Mouse (Mus musculus) CH12.LX (cell line): ENCODE results near the gene Thbs1. TPM values are rescaled to one million over a fixed set of nuclear protein-coding genes. Genes with fewer than 3 reads are reported as not detected.

Experiments
- DNase-seq: peaks from one replicate; pipeline ENCODE4 v3.0.0-alpha.2; 2013; ENCODE audit errors: extremely low read depth
- H3K27ac ChIP-seq: 2 replicates; pipeline ENCODE4 v1.5.1; 2012; ENCODE audit warnings: low read depth, mild to moderate bottlenecking, control low read depth, moderate library complexity; ENCODE audit not compliant: insufficient read depth
- H3K27me3 ChIP-seq: replicated peaks from 2 replicates; pipeline ENCODE3; 2012; ENCODE audit warnings: inconsistent platforms
- H3K36me3 ChIP-seq, 2 experiments: replicated peaks in 1 of 2; 2 replicates each; pipeline versions ENCODE3 to v1.6.1; 2012; ENCODE audit warnings: inconsistent platforms in 1 of 2, low read length in 1 of 2, mild to moderate bottlenecking in 1 of 2, mixed read lengths in 1 of 2, moderate library complexity in 1 of 2; ENCODE audit not compliant: control insufficient read depth in 1 of 2, insufficient read depth in 1 of 2
- H3K4me1 ChIP-seq, 2 experiments: 2 replicates each; pipeline ENCODE4 v1.6.1; 2012; ENCODE audit warnings: inconsistent platforms in 1 of 2, moderate library complexity in 1 of 2; ENCODE audit not compliant: insufficient read depth in 2 of 2, control insufficient read depth in 1 of 2
- H3K4me2 ChIP-seq: 2 replicates; pipeline ENCODE4 v1.6.1; 2012; ENCODE audit warnings: low read depth, mild to moderate bottlenecking, control low read depth; ENCODE audit not compliant: poor library complexity, insufficient read depth, severe bottlenecking
- H3K4me3 ChIP-seq, 3 experiments: fragments of 150-350 bp in 1 of 3; sonication (generic) in 1 of 3; replicated peaks in 1 of 3; 2 replicates each; pipeline versions ENCODE3 to v1.5.1; 2011 to 2012; ENCODE audit warnings: low read depth in 2 of 3, low read length in 2 of 3, mild to moderate bottlenecking in 2 of 3, moderate library complexity in 2 of 3, control low read depth in 1 of 3, improper control_type of control experiment in 1 of 3, inconsistent platforms in 1 of 3, mixed read lengths in 1 of 3; ENCODE audit not compliant: poor library complexity in 1 of 3
- H3K79me2 ChIP-seq: replicated peaks from 2 replicates; pipeline ENCODE4 v1.6.1; 2012; ENCODE audit warnings: mild to moderate bottlenecking, moderate library complexity; ENCODE audit not compliant: control insufficient read depth, poor library complexity, insufficient read depth, severe bottlenecking; ENCODE audit errors: extremely low read depth
- H3K9ac ChIP-seq: 2 replicates; pipeline ENCODE4 v1.6.1; 2012; ENCODE audit warnings: low read depth, mild to moderate bottlenecking, control low read depth, moderate library complexity; ENCODE audit not compliant: insufficient read depth
- H3K9me3 ChIP-seq: replicated peaks from 2 replicates; pipeline ENCODE3; 2012; ENCODE audit warnings: low read length, inconsistent platforms, mixed read lengths
- E2F4 ChIP-seq: IDR thresholded peaks from 2 replicates; pipeline ENCODE4 v1.6.1; 2011; ENCODE audit warnings: low read depth, low read length, improper control_type of control experiment; ENCODE audit not compliant: insufficient replicate concordance
- ELF1 ChIP-seq: IDR thresholded peaks from 2 replicates; pipeline ENCODE4 v1.6.1; 2014; ENCODE audit warnings: low read depth, mild to moderate bottlenecking, inconsistent platforms, low read length, improper control_type of control experiment
- EP300 ChIP-seq: IDR thresholded peaks from 2 replicates; pipeline ENCODE4 v1.6.1; 2011; ENCODE audit warnings: low read length, improper control_type of control experiment
- ETS1 ChIP-seq: conservative IDR thresholded peaks from 2 replicates; pipeline ENCODE4 v1.6.1; 2012; ENCODE audit warnings: low read depth, mild to moderate bottlenecking, inconsistent platforms, low read length, improper control_type of control experiment, moderate library complexity
- HCFC1 ChIP-seq: IDR thresholded peaks from 2 replicates; pipeline ENCODE4 v1.6.1; 2012; ENCODE audit warnings: low read depth, mild to moderate bottlenecking, inconsistent platforms, low read length, improper control_type of control experiment
- JUND ChIP-seq: conservative IDR thresholded peaks from 2 replicates; pipeline ENCODE4 v1.6.1; 2011; ENCODE audit warnings: low read depth, low read length, improper control_type of control experiment
- MAFK ChIP-seq: IDR thresholded peaks from 2 replicates; pipeline ENCODE4 v1.6.1; 2011; ENCODE audit warnings: low read length, improper control_type of control experiment; ENCODE audit not compliant: insufficient replicate concordance
- MAZ ChIP-seq: IDR thresholded peaks from 2 replicates; pipeline ENCODE4 v1.6.1; 2012; ENCODE audit warnings: low read depth, mild to moderate bottlenecking, inconsistent platforms, low read length, improper control_type of control experiment, moderate library complexity
- MXI1 ChIP-seq: IDR thresholded peaks from 2 replicates; pipeline ENCODE4 v1.6.1; 2011; ENCODE audit warnings: mild to moderate bottlenecking, low read depth, low read length, improper control_type of control experiment
- MYC ChIP-seq: IDR thresholded peaks from 2 replicates; pipeline ENCODE4 v1.6.1; 2011; ENCODE audit warnings: low read depth, mild to moderate bottlenecking, improper control_type of control experiment, low read length
- PAX5 ChIP-seq: IDR thresholded peaks from 2 replicates; pipeline ENCODE4 v1.6.1; 2012; ENCODE audit warnings: low read length, inconsistent platforms, mixed read lengths
- POLR2A ChIP-seq: IDR thresholded peaks from 2 replicates; pipeline ENCODE4 v1.6.1; 2011; ENCODE audit warnings: low read depth, mild to moderate bottlenecking, improper control_type of control experiment, low read length
- RAD21 ChIP-seq: IDR thresholded peaks from 2 replicates; pipeline ENCODE4 v1.6.1; 2011; ENCODE audit warnings: low read depth, mild to moderate bottlenecking, low read length, improper control_type of control experiment, moderate library complexity
- SIN3A ChIP-seq: IDR thresholded peaks from 2 replicates; pipeline ENCODE4 v1.6.1; 2012; ENCODE audit warnings: low read length, improper control_type of control experiment, inconsistent platforms
- TBP ChIP-seq: conservative IDR thresholded peaks from 2 replicates; pipeline ENCODE4 v1.6.1; 2011; ENCODE audit warnings: low read depth, low read length, improper control_type of control experiment
- UBTF ChIP-seq: IDR thresholded peaks from 2 replicates; pipeline ENCODE4 v1.6.1; 2012; ENCODE audit warnings: low read depth, mild to moderate bottlenecking, inconsistent platforms, low read length, improper control_type of control experiment, moderate library complexity
- USF1 ChIP-seq: IDR thresholded peaks from 2 replicates; pipeline ENCODE4 v1.6.1; 2014; ENCODE audit warnings: low read depth, mild to moderate bottlenecking, inconsistent platforms, low read length, improper control_type of control experiment
- USF2 ChIP-seq: conservative IDR thresholded peaks from 2 replicates; pipeline ENCODE4 v1.6.1; 2011; ENCODE audit warnings: low read depth, low read length, improper control_type of control experiment
- ZNF384 ChIP-seq: IDR thresholded peaks from 2 replicates; pipeline ENCODE4 v1.6.1; 2012; ENCODE audit warnings: low read depth, low read length, improper control_type of control experiment, inconsistent platforms
- dilution Hi-C: fragments of 300-500 bp; cut with MboI; formaldehyde crosslinking; loops from 2 replicates; pipeline ENCODE4 v1.14.3; 2020; ENCODE audit warnings: low sequenced_read_pairs; ENCODE audit not compliant: extremely low pct_unique_long_range_greater_than_20kb, extremely low pct_ligation_motif_present
- in situ Hi-C: fragments of 300-500 bp; cut with MboI; formaldehyde crosslinking; loops from 3 replicates; pipeline ENCODE4 v1.14.3; 2019; ENCODE audit warnings: low sequenced_read_pairs, low pct_ligation_motif_present, low pct_unique_long_range_greater_than_20kb, mixed read lengths
- polyA plus RNA-seq: library from polyadenylated mRNA; unstranded; fragments of >175 nt; gene quantifications from 2 replicates; pipeline ENCODE4 v1.2.1, GENCODE M21; 2012; ENCODE audit warnings: low read depth; ENCODE audit not compliant: insufficient read length
- total RNA-seq, 2 experiments: library from RNA; depleted of rRNA; stranded (reverse); fragments of 300-350 nt in 1 of 2; fragments of >200 nt in 1 of 2; gene quantifications; 2 replicates each; pipeline ENCODE4 v1.2.3; 2012 to 2014

Thbs1 gene
- total and polyA plus RNA-seq, 3 experiments, result 0.03 TPM; not detected in 2

DNA sequence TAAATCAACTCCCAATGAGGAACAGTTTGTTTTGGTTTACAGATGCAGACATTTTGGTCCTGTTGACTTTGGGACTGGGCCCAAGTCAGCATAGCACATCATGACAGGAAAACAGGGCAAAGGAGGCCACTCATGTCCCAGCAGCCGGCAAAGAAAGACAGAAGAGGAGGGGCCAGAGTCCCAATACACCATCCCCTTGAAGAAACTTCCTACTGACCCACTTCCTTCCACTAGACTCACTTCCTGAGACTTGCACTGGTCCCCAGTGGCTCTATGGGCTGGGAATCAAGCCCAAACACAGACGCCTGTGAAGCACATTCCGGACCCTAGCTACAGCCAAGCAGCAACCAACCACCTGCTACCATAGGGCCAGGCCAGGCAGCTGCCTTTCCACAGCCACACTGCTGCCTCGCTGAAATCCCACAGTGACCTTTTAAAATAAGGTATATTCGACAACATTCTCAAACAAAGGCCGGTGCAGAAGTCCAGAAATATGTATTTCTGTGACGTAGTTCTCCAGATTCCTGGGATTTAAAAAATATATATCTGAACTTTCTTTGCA lies 38.8 kb upstream of the Thbs1 start:
- Histone ChIP-seq H3K9me3 (no peaks in the 10 kb centered on the region), H3K4me1 (no peaks in the 10 kb centered on the region), H3K4me3 (no peak overlapping the region), H3K4me2 (no peak overlapping the region), H3K27ac (no peak overlapping the region), H3K79me2 (no peaks in the 10 kb centered on the region), H3K9ac (no peak overlapping the region), H3K36me3 (no peaks in the 10 kb centered on the region), H3K27me3 (no peaks in the 10 kb centered on the region)
- DNase-seq, result no peak
- no peak for TF ChIP-seq ZNF384
- in situ Hi-C loops (no loop called here), dilution Hi-C loops (no loop called here)

DNA sequence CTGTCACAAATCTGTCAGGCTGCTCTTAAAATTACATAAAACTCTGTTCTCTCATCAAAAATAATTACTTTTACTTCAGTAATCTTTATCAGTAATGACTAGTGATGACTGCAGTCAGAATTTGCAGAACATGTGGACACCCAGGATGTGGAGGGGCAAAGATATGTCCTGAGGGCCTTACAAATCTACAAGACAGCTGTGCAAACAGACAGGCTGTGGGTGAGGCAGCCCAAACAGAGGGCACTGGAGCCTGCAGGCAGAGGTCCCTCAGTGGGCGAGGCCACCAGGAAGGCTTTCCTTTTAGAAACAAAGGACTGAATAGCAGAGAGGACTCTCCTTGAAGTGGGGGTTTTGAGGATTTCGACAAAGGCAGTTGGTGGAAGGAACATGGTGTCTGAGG lies 37.6 kb upstream of the Thbs1 start:
- no peaks in the 10 kb centered on the region for H3K9me3 ChIP-seq
- dilution Hi-C loops, result no loop called here
- no peak overlapping the region for H3K9ac ChIP-seq
- TF ChIP-seq MAFK (no peak), PAX5 (no peak), JUND (no peak), E2F4 (no peak), POLR2A (no peak), ELF1 (no peak)
- no peaks in the 10 kb centered on the region for H3K36me3 ChIP-seq
- no peak overlapping the region for H3K4me2 ChIP-seq
- H3K27ac ChIP-seq, result no peak overlapping the region
- in situ Hi-C loops, result no loop called here
- no peak overlapping the region for H3K4me3 ChIP-seq
- no peaks in the 10 kb centered on the region for H3K27me3 ChIP-seq
- no peaks in the 10 kb centered on the region for H3K79me2 ChIP-seq
- H3K4me1 ChIP-seq, result no peaks in the 10 kb centered on the region
- no peak for DNase-seq

DNA sequence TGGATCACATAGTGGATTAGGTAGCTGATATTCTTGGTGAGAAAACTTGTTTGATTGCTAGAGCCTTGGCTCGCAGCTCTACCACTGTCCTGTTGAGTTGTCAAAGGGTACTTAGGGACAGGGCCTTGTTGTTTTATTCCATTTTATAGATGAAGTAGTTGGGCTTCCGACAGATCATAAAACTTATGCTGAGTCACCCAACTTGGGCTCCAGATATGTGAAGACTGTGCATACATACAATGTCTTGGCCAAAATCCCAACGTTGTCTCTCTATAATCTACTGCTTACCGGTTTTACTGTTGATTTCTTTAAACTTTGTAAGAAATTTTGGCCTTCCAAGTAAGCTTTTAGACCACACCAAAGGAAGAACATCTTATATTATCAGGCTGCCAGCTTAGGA lies 36.5 kb upstream of the Thbs1 start:
- no peaks in the 10 kb centered on the region for H3K27me3 ChIP-seq
- dilution Hi-C loops, result no loop called here
- no peak for TF ChIP-seq HCFC1
- no peak for TF ChIP-seq RAD21
- TF ChIP-seq EP300, result no peak
- TF ChIP-seq SIN3A, result no peak
- TF ChIP-seq MAZ, result no peak
- TF ChIP-seq ETS1, result no peak
- TF ChIP-seq TBP, result no peak
- TF ChIP-seq MYC, result no peak
- no peak for TF ChIP-seq USF1
- no peak for TF ChIP-seq PAX5
- TF ChIP-seq MAFK, result no peak
- no peak for TF ChIP-seq UBTF
- no peak for TF ChIP-seq USF2
- TF ChIP-seq MXI1, result no peak

More for the DNA sequence above, 36.5 kb upstream of the Thbs1 start:
- DNase-seq, result no peak
- no peaks in the 10 kb centered on the region for H3K9me3 ChIP-seq
- no peak overlapping the region for H3K4me2 ChIP-seq
- in situ Hi-C loops, result no loop called here
- H3K36me3 ChIP-seq, result no peaks in the 10 kb centered on the region
- no peaks in the 10 kb centered on the region for H3K4me1 ChIP-seq
- H3K27ac ChIP-seq, result no peak overlapping the region
- H3K79me2 ChIP-seq, result no peaks in the 10 kb centered on the region
- no peak overlapping the region for H3K9ac ChIP-seq
- no peak overlapping the region for H3K4me3 ChIP-seq
